ENCODE assay signal across 32 mouse cellular contexts in genomic region chr6:99469134-99469834, GRCm38 (mm10). TPM values are rescaled to one million over a fixed set of nuclear protein-coding genes. Genes with fewer than 3 reads are reported as not detected.
DNase-seq lines count a peak whose midpoint lies in the region; ATAC-seq lines count a peak whose summit lies in the region.
"Had no signal": no experiment of that assay in that cellular context is flagged by ENCODE, and none has a peak within 500 bp of the region (broad histone marks: within the 10 kb centered on the region; RNA-seq: fewer than 3 reads in every experiment).

No protein-coding gene starts in this region.

- H3K27me3 ChIP-seq in kidney, embryonic 14.5 days (ENCODE audit: control insufficient read depth, insufficient read depth, low read length), result no peaks in the 10 kb centered on the region
- H3K27me3 ChIP-seq in intestine, embryonic 14.5 days (replicated peaks; ENCODE audit: control insufficient read depth, insufficient read depth, low read length), result no peaks in the 10 kb centered on the region
- peaks cover 2% of the 10 kb centered on the region; the same call in 1 of the 2 replicates for H3K27me3 ChIP-seq in limb, embryonic 11.5 days (ENCODE audit: control insufficient read depth, insufficient read depth, low read length)
- H3K27me3 ChIP-seq: heart, embryonic 12.5 days; Patski had no signal

- no peak overlapping the region for H3K9ac ChIP-seq in kidney, embryonic 14.5 days (ENCODE audit: low read depth, low read length)
- H3K9ac ChIP-seq in intestine, embryonic 14.5 days (ENCODE audit: low read length), result no peak overlapping the region
- no peak overlapping the region for H3K9ac ChIP-seq in limb, embryonic 11.5 days (ENCODE audit: low read length)
- H3K9ac ChIP-seq: heart, embryonic 12.5 days; hindbrain, embryonic 15.5 days; liver, embryonic 14.5 days; neural tube, embryonic 15.5 days had no signal

- no peaks in the 10 kb centered on the region for H3K9me3 ChIP-seq in kidney, embryonic 14.5 days (ENCODE audit: control insufficient read depth, low read length)
- no peaks in the 10 kb centered on the region for H3K9me3 ChIP-seq in intestine, embryonic 14.5 days (ENCODE audit: control insufficient read depth, low read length)
- H3K9me3 ChIP-seq in limb, embryonic 11.5 days (ENCODE audit: control insufficient read depth, low read length), result no peaks in the 10 kb centered on the region
- H3K9me3 ChIP-seq: heart, embryonic 12.5 days; hindbrain, embryonic 15.5 days; neural tube, embryonic 15.5 days had no signal

- H3K4me1 ChIP-seq in kidney, embryonic 14.5 days (ENCODE audit: control insufficient read depth, insufficient read depth, low read length), result peaks cover 36% of the 10 kb centered on the region
- peaks cover 14% of the 10 kb centered on the region for H3K4me1 ChIP-seq in intestine, embryonic 14.5 days (replicated peaks; ENCODE audit: control insufficient read depth, insufficient read depth, low read length)
- H3K4me1 ChIP-seq in limb, embryonic 11.5 days (ENCODE audit: control insufficient read depth, insufficient read depth, low read length), result peaks cover 13% of the 10 kb centered on the region
- H3K4me1 ChIP-seq: hindbrain, embryonic 15.5 days had no signal

- no peak overlapping the region for H3K27ac ChIP-seq in kidney, embryonic 14.5 days (ENCODE audit: low read depth, low read length)
- peak overlapping the region; percentile 5; the same call in 1 of the 2 replicates for H3K27ac ChIP-seq in intestine, embryonic 14.5 days (ENCODE audit: low read depth)
- H3K27ac ChIP-seq in limb, embryonic 11.5 days (replicated peaks; ENCODE audit: low read depth, low read length), result no peak overlapping the region
- H3K27ac ChIP-seq: heart, adult 2 months; hindbrain, embryonic 15.5 days; liver, embryonic 14.5 days; macrophage; neural tube, embryonic 15.5 days had no signal

- H3K4me3 ChIP-seq in kidney, embryonic 14.5 days (ENCODE audit: low read length), result no peak overlapping the region
- H3K4me3 ChIP-seq in intestine, embryonic 14.5 days (ENCODE audit: low read depth, low read length), result no peak overlapping the region
- H3K4me3 ChIP-seq in limb, embryonic 11.5 days (ENCODE audit: low read depth, low read length), result no peak overlapping the region
- H3K4me3 ChIP-seq: heart, adult 2 months; heart, embryonic 12.5 days; hindbrain, embryonic 15.5 days; neural tube, embryonic 15.5 days had no signal

- 31% methylated on average over 12 of the region's 12 CpGs for WGBS in kidney, embryonic 14.5 days
- WGBS in intestine, embryonic 14.5 days, result 55% methylated on average over 12 of the region's 12 CpGs
- WGBS in limb, embryonic 11.5 days, result 36% methylated on average over 12 of the region's 12 CpGs

- no peak for DNase-seq in kidney, adult 18-20 months
- no peak for DNase-seq in intestine, embryonic 14.5 days (ENCODE audit: low spot score)
- DNase-seq in limb, embryonic 11.5 days (ENCODE audit: low spot score), result peak; percentile 46
- DNase-seq in layer of hippocampus, adult 9-10 months (ENCODE audit: low spot score), result no peak
- DNase-seq in neural tube, embryonic 10.5 days (ENCODE audit: extremely low spot score, low spot score), result no peak
- no peak for DNase-seq in cerebellum, postnatal 4 days (ENCODE audit: low spot score in 2 of 2)
- DNase-seq: adrenal gland, postnatal 10 days; cerebellum, adult 11 months; cerebellum, adult 9-10 months; cerebellum, postnatal 36 days; gastrocnemius, postnatal 14 days; heart, adult 2 months; heart, postnatal 4 days; kidney, postnatal 10 days; left cerebral cortex, postnatal 4 days; liver; lung, adult 2 months; lung, postnatal 10 days; midbrain, embryonic 14.5 days; retina, postnatal 1 day; right cerebral cortex, postnatal 14 days; thymus, adult 18-20 months; thymus, postnatal 36 days had no signal

- no peaks in the 10 kb centered on the region; the same call in 1 of the 2 replicates for H3K36me3 ChIP-seq in kidney, embryonic 14.5 days (ENCODE audit: control insufficient read depth, insufficient read depth, low read length)
- H3K36me3 ChIP-seq in intestine, embryonic 14.5 days (ENCODE audit: control insufficient read depth, insufficient read depth, low read length), result no peaks in the 10 kb centered on the region
- H3K36me3 ChIP-seq in limb, embryonic 11.5 days (ENCODE audit: control insufficient read depth, insufficient read depth, low read length), result no peaks in the 10 kb centered on the region
- H3K36me3 ChIP-seq: heart, embryonic 12.5 days; hindbrain, embryonic 15.5 days; neural tube, embryonic 15.5 days had no signal

- no peak overlapping the region for H3K4me2 ChIP-seq in kidney, embryonic 14.5 days (replicated peaks; ENCODE audit: low read depth, low read length)
- no peak overlapping the region for H3K4me2 ChIP-seq in intestine, embryonic 14.5 days (ENCODE audit: low read length)
- H3K4me2 ChIP-seq in limb, embryonic 11.5 days (ENCODE audit: low read depth, severe bottlenecking), result no peak overlapping the region; the same call in 1 of the 2 replicates
- H3K4me2 ChIP-seq: heart, embryonic 12.5 days; hindbrain, embryonic 15.5 days; neural tube, embryonic 15.5 days had no signal

- ATAC-seq in kidney, embryonic 14.5 days (ENCODE audit: low FRiP score, low TSS enrichment), result peak; percentile 58; the same call in 1 of the 2 replicates
- ATAC-seq in intestine, embryonic 14.5 days (replicated peaks; ENCODE audit: low FRiP score, low TSS enrichment, low read depth), result no peak
- 0 out of 2 replicates have a peak, but pooled peaks have one; percentile 23 for ATAC-seq in limb, embryonic 11.5 days (ENCODE audit: insufficient number of reproducible peaks, low FRiP score, low TSS enrichment, low read depth)
- ATAC-seq: forebrain, embryonic 14.5 days; inflammation-experienced regulatory T-cells, adult 6 months; Patski had no signal

RNA-seq across cellular contexts. Expression of gene Foxp1, which starts 53.2 kb away (rescaled TPM):
- polyA plus RNA-seq in kidney, embryonic 14.5 days (2014; fragmentation: Nextera tagmentation; extraction: Ambion mirVana), result 58.5 and 67.4 TPM in 2 replicates
- polyA plus RNA-seq in intestine, embryonic 14.5 days (2014; fragmentation: Nextera tagmentation; extraction: Ambion mirVana), result 133 and 149 TPM in 2 replicates
- 65.4 and 79.5 TPM in 2 replicates for polyA plus RNA-seq in limb, embryonic 11.5 days (2014; fragmentation: Nextera tagmentation; extraction: Ambion mirVana)
